Mouse (Mus musculus) CD4-positive, CD25-positive, alpha-beta regulatory T cell, adult 2 months (primary cell): Measurements from ENCODE around the gene Rffl.

ENCODE experiments used
- DNase-seq: peaks from one replicate; pipeline ENCODE4 v3.0.0-alpha.2; 2012; ENCODE audit warnings: low read depth, low spot score

Gene Rffl

GRCm38 (mm10) chr11:82764438-82764924 is 106.5 kb downstream of the Rffl start:
- DNase-seq = no peak

DNA sequence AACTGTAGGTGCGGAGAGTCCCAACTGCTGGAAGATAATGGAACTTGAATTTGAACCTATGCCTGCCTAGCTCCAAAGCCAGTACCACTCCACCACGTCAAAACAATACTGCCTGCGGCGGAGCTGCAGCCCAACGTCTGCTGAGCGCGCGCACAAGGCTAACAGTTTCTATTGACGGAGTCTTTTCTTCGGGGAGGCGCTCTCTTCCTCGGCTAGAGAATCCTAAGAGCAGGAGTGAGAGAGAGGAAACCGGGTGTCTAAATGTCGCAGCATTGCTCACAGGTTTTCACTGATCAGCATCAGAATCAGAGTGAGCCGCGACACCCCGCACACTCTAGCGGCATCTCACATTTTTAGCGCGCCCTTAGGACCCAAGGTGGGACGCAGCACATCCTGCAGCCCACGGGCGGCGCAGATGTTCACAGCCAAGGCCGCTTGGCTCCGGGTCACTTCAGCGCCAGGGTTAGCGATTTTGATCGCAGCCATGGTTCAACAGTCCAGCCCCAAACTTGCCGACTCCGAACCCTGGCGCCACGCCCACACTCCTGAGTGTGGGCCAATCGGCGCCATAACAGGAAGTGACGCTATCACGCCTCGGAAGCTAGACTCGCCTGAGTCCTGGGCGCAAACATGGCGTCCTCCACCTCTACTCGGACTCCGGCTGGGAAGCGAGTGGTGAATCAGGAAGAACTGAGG is 107.1 kb downstream of the Rffl start, which contains the start of the genes Cct6b and Zfp830:
Cct6b (minus strand) TSS at position 580 of the 696 bp plus-strand sequence.
Zfp830 (plus strand) TSS at position 604 of the 696 bp plus-strand sequence.
- peak; percentile 95 for DNase-seq

- DNase-seq = peak; percentile 38
Observed at GRCm38 (mm10) chr11:82763261-82763660, 107.7 kb downstream of the Rffl start.

DNA sequence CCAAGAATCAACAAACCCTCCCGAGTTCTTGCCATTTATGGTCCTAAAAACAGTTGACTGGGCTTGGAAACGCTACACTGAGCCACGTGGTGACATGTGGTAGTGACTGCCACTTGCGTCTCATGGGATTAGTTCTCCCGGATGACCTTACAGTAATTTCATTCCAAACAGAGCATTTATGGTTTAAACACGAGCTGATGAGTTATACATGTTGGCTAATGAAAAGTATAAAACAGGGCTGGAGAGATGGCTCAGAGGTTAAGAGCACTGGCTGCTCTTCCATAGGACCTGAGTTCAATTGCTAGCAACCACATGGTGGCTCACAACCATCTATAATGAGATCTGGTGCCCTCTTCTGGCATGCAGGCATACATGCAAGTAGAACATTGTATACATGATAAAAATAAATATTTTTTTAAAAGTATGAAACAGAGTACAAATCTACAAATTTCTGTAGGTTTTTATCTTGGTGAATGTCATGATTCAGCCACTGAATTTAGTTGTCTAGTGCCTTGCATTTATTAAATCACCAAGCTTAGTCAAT is 108.7 kb downstream of the Rffl start:
- no peak for DNase-seq

- no peak for DNase-seq
Observed at GRCm38 (mm10) chr11:82755919-82756318, 115.1 kb downstream of the Rffl start.
